Mouse (Mus musculus) megakaryocyte-erythroid progenitor cell, adult 5-6 weeks (primary cell): ENCODE measurements around the gene Ccdc155. TPM values are rescaled to one million over a fixed set of nuclear protein-coding genes. Genes with fewer than 3 reads are reported as not detected.

Experiments used
- total RNA-seq, 2 experiments: library from RNA; stranded (forward) in 1 of 2; stranded (reverse) in 1 of 2; fragments of 200-1000, 215-1000 nt in 1 of 2; fragments of >200 nt in 1 of 2; fragmentation: Nextera tagmentation in 1 of 2; gene quantifications; 2 replicates each; pipeline ENCODE4 v1.2.3; 2014 to 2017

Ccdc155 gene
- total RNA-seq, 2 experiments from 2014 or later = 0.52 to 2.0 TPM

Other genes with a start within 250 kb of the Ccdc155 start
Only the 30 nearest of the 35 such genes appear.
- 80.4 and 150 TPM in 2 replicates for gene Irf3, start 207.2 kb downstream of the Ccdc155 start, total RNA-seq (2014; fragmentation: Nextera tagmentation)
- gene Irf3, start 207.2 kb downstream of the Ccdc155 start, total RNA-seq (2017) = 84.3 and 104 TPM in 2 replicates
- gene Bcl2l12, start 206.2 kb downstream of the Ccdc155 start, total RNA-seq (2014; fragmentation: Nextera tagmentation) = 37.2 and 42.7 TPM in 2 replicates
- gene Bcl2l12, start 206.2 kb downstream of the Ccdc155 start, total RNA-seq (2017) = 15.5 and 25.6 TPM in 2 replicates
- gene Scaf1, start 188.5 kb downstream of the Ccdc155 start, total RNA-seq (2014; fragmentation: Nextera tagmentation) = 33.0 and 46.3 TPM in 2 replicates
- 7.2 and 10.2 TPM in 2 replicates for gene Scaf1, start 188.5 kb downstream of the Ccdc155 start, total RNA-seq (2017)
- gene Rras, start 186.9 kb downstream of the Ccdc155 start, total RNA-seq (2014; fragmentation: Nextera tagmentation) = 1.4 and 1.7 TPM in 2 replicates
- gene Rras, start 186.9 kb downstream of the Ccdc155 start, total RNA-seq (2017) = 1.3 and 1.6 TPM in 2 replicates
- 26.6 and 28.7 TPM in 2 replicates for gene Prr12, start 152.0 kb downstream of the Ccdc155 start, total RNA-seq (2014; fragmentation: Nextera tagmentation)
- gene Prr12, start 152.0 kb downstream of the Ccdc155 start, total RNA-seq (2017) = 1.9 and 2.1 TPM in 2 replicates
- gene Nosip, start 142.5 kb downstream of the Ccdc155 start, total RNA-seq (2014; fragmentation: Nextera tagmentation) = 27.8 and 55.1 TPM in 2 replicates
- 40.9 and 48.3 TPM in 2 replicates for gene Nosip, start 142.5 kb downstream of the Ccdc155 start, total RNA-seq (2017)
- gene Prrg2, start 142.2 kb downstream of the Ccdc155 start, total RNA-seq (2014; fragmentation: Nextera tagmentation) = 4.3 and 4.7 TPM in 2 replicates
- gene Prrg2, start 142.2 kb downstream of the Ccdc155 start, total RNA-seq (2017) = 3.5 and 6.2 TPM in 2 replicates
- 7.6 and 15.6 TPM in 2 replicates for gene Rcn3, start 112.7 kb downstream of the Ccdc155 start, total RNA-seq (2014; fragmentation: Nextera tagmentation)
- 16.7 and 23.0 TPM in 2 replicates for gene Rcn3, start 112.7 kb downstream of the Ccdc155 start, total RNA-seq (2017)
- gene Fcgrt, start 101.0 kb downstream of the Ccdc155 start, total RNA-seq (2014; fragmentation: Nextera tagmentation) = 0.82 TPM in 1 of 2 replicates, not detected in the other
- 1.1 and 1.8 TPM in 2 replicates for gene Fcgrt, start 101.0 kb downstream of the Ccdc155 start, total RNA-seq (2017)
- 3,773 and 4,118 TPM in 2 replicates for gene Rps11, start 80.5 kb downstream of the Ccdc155 start, total RNA-seq (2014; fragmentation: Nextera tagmentation)
- 1,409 and 1,705 TPM in 2 replicates for gene Rps11, start 80.5 kb downstream of the Ccdc155 start, total RNA-seq (2017)
- 4,705 and 4,844 TPM in 2 replicates for gene Rpl13a, start 76.1 kb downstream of the Ccdc155 start, total RNA-seq (2014; fragmentation: Nextera tagmentation)
- 4,178 and 4,889 TPM in 2 replicates for gene Rpl13a, start 76.1 kb downstream of the Ccdc155 start, total RNA-seq (2017)
- gene Gm45713, start 68.7 kb downstream of the Ccdc155 start, total RNA-seq (2014; fragmentation: Nextera tagmentation) = not detected in 2 replicates
- gene Gm45713, start 68.7 kb downstream of the Ccdc155 start, total RNA-seq (2017) = 0.61 TPM in 1 of 2 replicates, not detected in the other
- gene Flt3l, start 68.5 kb downstream of the Ccdc155 start, total RNA-seq (2014; fragmentation: Nextera tagmentation) = 35.8 and 48.2 TPM in 2 replicates
- gene Flt3l, start 68.5 kb downstream of the Ccdc155 start, total RNA-seq (2017) = 8.5 and 23.5 TPM in 2 replicates
- gene Pih1d1, start 50.6 kb downstream of the Ccdc155 start, total RNA-seq (2014; fragmentation: Nextera tagmentation) = 135 and 148 TPM in 2 replicates
- gene Pih1d1, start 50.6 kb downstream of the Ccdc155 start, total RNA-seq (2017) = 39.0 and 61.3 TPM in 2 replicates
- gene Aldh16a1, start 50.3 kb downstream of the Ccdc155 start, total RNA-seq (2014; fragmentation: Nextera tagmentation) = 69.0 and 84.8 TPM in 2 replicates
- 19.1 and 22.1 TPM in 2 replicates for gene Aldh16a1, start 50.3 kb downstream of the Ccdc155 start, total RNA-seq (2017)
- gene Slc17a7, start 40.9 kb downstream of the Ccdc155 start, total RNA-seq (2014; fragmentation: Nextera tagmentation) = not detected in 2 replicates
- not detected in 2 replicates for gene Slc17a7, start 40.9 kb downstream of the Ccdc155 start, total RNA-seq (2017)
- gene Gfy, start 25.3 kb downstream of the Ccdc155 start, total RNA-seq (2014; fragmentation: Nextera tagmentation) = not detected in 2 replicates
- 1.9 TPM in 1 of 2 replicates, not detected in the other for gene Gfy, start 25.3 kb downstream of the Ccdc155 start, total RNA-seq (2017)
- gene Pth2, start 23.9 kb downstream of the Ccdc155 start, total RNA-seq (2014; fragmentation: Nextera tagmentation) = not detected in 2 replicates
- gene Pth2, start 23.9 kb downstream of the Ccdc155 start, total RNA-seq (2017) = not detected in 2 replicates
- 32.2 and 40.5 TPM in 2 replicates for gene Dkkl1, start 7.3 kb upstream of the Ccdc155 start, total RNA-seq (2014; fragmentation: Nextera tagmentation)
- 16.4 and 32.1 TPM in 2 replicates for gene Dkkl1, start 7.3 kb upstream of the Ccdc155 start, total RNA-seq (2017)
- not detected in 2 replicates for gene Tead2, start 10.9 kb upstream of the Ccdc155 start, total RNA-seq (2014; fragmentation: Nextera tagmentation)
- gene Tead2, start 10.9 kb upstream of the Ccdc155 start, total RNA-seq (2017) = not detected in 2 replicates
- gene Cd37, start 34.2 kb upstream of the Ccdc155 start, total RNA-seq (2014; fragmentation: Nextera tagmentation) = 83.5 and 91.4 TPM in 2 replicates
- gene Cd37, start 34.2 kb upstream of the Ccdc155 start, total RNA-seq (2017) = 27.2 and 28.4 TPM in 2 replicates
- not detected in 2 replicates for gene Slc6a16, start 36.2 kb upstream of the Ccdc155 start, total RNA-seq (2014; fragmentation: Nextera tagmentation)
- not detected in 2 replicates for gene Slc6a16, start 36.2 kb upstream of the Ccdc155 start, total RNA-seq (2017)
- gene Slc6a21, start 72.6 kb upstream of the Ccdc155 start, total RNA-seq (2014; fragmentation: Nextera tagmentation) = not detected in 2 replicates
- gene Slc6a21, start 72.6 kb upstream of the Ccdc155 start, total RNA-seq (2017) = not detected in 2 replicates
- 0.22 and 0.54 TPM in 2 replicates for gene Trpm4, start 128.9 kb upstream of the Ccdc155 start, total RNA-seq (2014; fragmentation: Nextera tagmentation)
- gene Trpm4, start 128.9 kb upstream of the Ccdc155 start, total RNA-seq (2017) = 0.11 TPM in 1 of 2 replicates, not detected in the other
- not detected in 2 replicates for gene Hrc, start 130.4 kb upstream of the Ccdc155 start, total RNA-seq (2014; fragmentation: Nextera tagmentation)
- not detected in 2 replicates for gene Hrc, start 130.4 kb upstream of the Ccdc155 start, total RNA-seq (2017)
- gene Ppfia3, start 162.1 kb upstream of the Ccdc155 start, total RNA-seq (2014; fragmentation: Nextera tagmentation) = 0.42 TPM in 1 of 2 replicates, not detected in the other
- 0.80 TPM in 1 of 2 replicates, not detected in the other for gene Ppfia3, start 162.1 kb upstream of the Ccdc155 start, total RNA-seq (2017)
- 2.4 and 2.6 TPM in 2 replicates for gene Lin7b, start 165.7 kb upstream of the Ccdc155 start, total RNA-seq (2014; fragmentation: Nextera tagmentation)
- not detected in 2 replicates for gene Lin7b, start 165.7 kb upstream of the Ccdc155 start, total RNA-seq (2017)
- 350 and 415 TPM in 2 replicates for gene Snrnp70, start 190.8 kb upstream of the Ccdc155 start, total RNA-seq (2014; fragmentation: Nextera tagmentation)
- gene Snrnp70, start 190.8 kb upstream of the Ccdc155 start, total RNA-seq (2017) = 478 and 585 TPM in 2 replicates
- gene Kcna7, start 200.8 kb upstream of the Ccdc155 start, total RNA-seq (2014; fragmentation: Nextera tagmentation) = not detected in 2 replicates
- not detected in 2 replicates for gene Kcna7, start 200.8 kb upstream of the Ccdc155 start, total RNA-seq (2017)
- gene Ntf5, start 208.8 kb upstream of the Ccdc155 start, total RNA-seq (2014; fragmentation: Nextera tagmentation) = not detected in 2 replicates
- not detected in 2 replicates for gene Ntf5, start 208.8 kb upstream of the Ccdc155 start, total RNA-seq (2017)